Mouse (Mus musculus) heart, adult 2 months (tissue): ENCODE results near the gene Pitx3.

ENCODE experiments used
- CTCF ChIP-seq: fragments of 200-600 bp; IDR thresholded peaks from 2 replicates; pipeline ENCODE4 v1.8.1; 2022; ENCODE audit warnings: antibody characterized with exemption, mild to moderate bottlenecking, moderate library complexity
- EP300 ChIP-seq: fragments of 200-500 bp; IDR thresholded peaks from 2 replicates; pipeline ENCODE4 v1.6.1; 2011; ENCODE audit warnings: low read depth, low read length, control low read depth; ENCODE audit not compliant: insufficient read depth
- POLR2A ChIP-seq: fragments of 200-500 bp; IDR thresholded peaks from 2 replicates; pipeline ENCODE4 v1.6.1; 2011; ENCODE audit warnings: mild to moderate bottlenecking, low read depth, low read length, control low read depth; ENCODE audit not compliant: insufficient read depth

GRCm38 (mm10) chr19:46131283-46131682, 16.8 kb downstream of the Pitx3 start:
- TF ChIP-seq CTCF (no peak), POLR2A (no peak), EP300 (no peak)
